Mouse (Mus musculus): ENCODE measurements around the gene Aipl1. TPM values are rescaled to one million over a fixed set of nuclear protein-coding genes. Genes with fewer than 3 reads are reported as not detected.

The Aipl1 gene
- polyA plus RNA-seq, 1 experiment from 2014 or later = 0.21 TPM

DNA sequence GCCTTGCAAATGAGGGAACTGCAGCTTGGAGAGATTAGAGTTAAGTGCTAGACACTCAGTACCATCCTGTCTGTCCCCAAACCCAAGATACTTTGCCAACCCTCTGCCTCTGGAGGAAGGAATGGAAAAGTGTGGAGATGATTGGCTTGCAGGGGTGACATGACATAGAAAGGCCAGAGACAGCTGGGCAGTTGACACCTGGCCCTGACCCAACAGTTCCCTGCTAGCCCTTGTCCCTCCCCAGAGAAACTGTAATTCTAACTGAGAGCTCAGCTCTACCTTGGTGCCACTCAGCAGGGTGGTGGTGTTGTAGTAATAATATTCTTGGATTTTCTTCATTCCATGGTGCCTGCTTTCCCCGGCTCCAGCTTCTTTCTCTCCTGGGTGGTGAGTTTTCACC, 25.4 kb downstream of the Aipl1 start:
- no peaks in the 10 kb centered on the region for H3K36me3 ChIP-seq
- WGBS (ENCODE audit: insufficient replicate concordance) = 57% methylated on average over 1 of the region's 1 CpGs

GRCm38 (mm10) chr11:72010940-72011722, 26.2 kb downstream of the Aipl1 start:
- H3K9me3 ChIP-seq (replicated peaks) = no peaks in the 10 kb centered on the region
- no peak overlapping the region for H3K4me3 ChIP-seq (replicated peaks)
- H3K27me3 ChIP-seq = no peaks in the 10 kb centered on the region
- no peaks in the 10 kb centered on the region for H3K36me3 ChIP-seq
- H3K4me2 ChIP-seq = no peak overlapping the region
- DNase-seq (no peak), ATAC-seq (ENCODE audit: low read depth) (no peak)
- 37% methylated on average over 9 of the region's 9 CpGs for WGBS (ENCODE audit: insufficient replicate concordance)
- peaks cover 4% of the 10 kb centered on the region for H3K4me1 ChIP-seq (replicated peaks)
- H3K27ac ChIP-seq = no peak overlapping the region
- no peak overlapping the region for H3K9ac ChIP-seq

More for the DNA sequence above, 25.4 kb downstream of the Aipl1 start:
- H3K4me2 ChIP-seq = no peak overlapping the region
- ATAC-seq (ENCODE audit: low read depth) (no peak), DNase-seq (no peak)
- no peak overlapping the region for H3K4me3 ChIP-seq (replicated peaks)
- peaks cover 4% of the 10 kb centered on the region for H3K4me1 ChIP-seq (replicated peaks)
- no peaks in the 10 kb centered on the region for H3K9me3 ChIP-seq (replicated peaks)
- no peak overlapping the region for H3K27ac ChIP-seq
- H3K9ac ChIP-seq = no peak overlapping the region
- H3K27me3 ChIP-seq = no peaks in the 10 kb centered on the region

DNA sequence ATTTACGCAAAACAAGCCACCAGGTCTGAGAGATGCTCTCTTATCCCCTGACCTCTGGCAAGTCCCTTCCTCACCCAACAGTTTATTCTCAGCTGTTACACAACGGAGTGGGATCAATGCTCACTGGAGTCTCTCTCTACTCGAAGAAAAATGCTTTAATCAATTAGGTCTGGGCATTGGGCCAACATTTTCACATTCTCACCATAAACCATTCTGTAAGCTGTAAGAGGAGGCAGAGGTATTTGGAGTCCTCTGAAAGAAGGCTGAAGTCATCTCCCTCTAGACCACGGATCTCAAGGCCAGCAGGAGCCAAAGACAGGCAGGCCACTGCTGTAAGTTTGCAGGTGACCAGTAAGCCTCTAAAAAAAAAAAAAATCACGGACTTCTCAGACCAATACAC, 26.9 kb downstream of the Aipl1 start:
- no peaks in the 10 kb centered on the region for H3K36me3 ChIP-seq
- no peak overlapping the region for H3K4me2 ChIP-seq
- no peak overlapping the region for H3K4me3 ChIP-seq (replicated peaks)
- 49% methylated on average over 5 of the region's 5 CpGs for WGBS (ENCODE audit: insufficient replicate concordance)
- H3K4me1 ChIP-seq (replicated peaks) = peaks cover 4% of the 10 kb centered on the region
- ATAC-seq (ENCODE audit: low read depth) (no peak), DNase-seq (no peak)
- H3K9ac ChIP-seq = no peak overlapping the region
- no peak overlapping the region for H3K27ac ChIP-seq
- no peaks in the 10 kb centered on the region for H3K9me3 ChIP-seq (replicated peaks)
- H3K27me3 ChIP-seq = no peaks in the 10 kb centered on the region

- DNase-seq = no peak
- Histone ChIP-seq H3K9ac (no peak overlapping the region), H3K9me3 (replicated peaks) (no peaks in the 10 kb centered on the region), H3K27me3 (no peaks in the 10 kb centered on the region), H3K36me3 (no peaks in the 10 kb centered on the region), H3K4me1 (replicated peaks) (no peaks in the 10 kb centered on the region; the same call in 1 of the 2 replicates), H3K4me3 (replicated peaks) (no peak overlapping the region), H3K4me2 (no peak overlapping the region), H3K27ac (no peak overlapping the region)
- ATAC-seq (ENCODE audit: low read depth) = no peak
- 63% methylated on average over 6 of the region's 6 CpGs for WGBS (ENCODE audit: insufficient replicate concordance)
Observed at GRCm38 (mm10) chr11:72005547-72005946, 31.8 kb downstream of the Aipl1 start.

GRCm38 (mm10) chr11:72003171-72003570, 34.1 kb downstream of the Aipl1 start:
- 65% methylated on average over 9 of the region's 9 CpGs for WGBS (ENCODE audit: insufficient replicate concordance)
- DNase-seq (no peak), ATAC-seq (ENCODE audit: low read depth) (no peak)
- H3K27me3 ChIP-seq = no peaks in the 10 kb centered on the region
- H3K4me1 ChIP-seq (replicated peaks) = no peaks in the 10 kb centered on the region
- H3K4me2 ChIP-seq = no peak overlapping the region
- no peak overlapping the region for H3K27ac ChIP-seq
- H3K4me3 ChIP-seq (replicated peaks) = no peak overlapping the region
- no peaks in the 10 kb centered on the region for H3K9me3 ChIP-seq (replicated peaks)
- H3K36me3 ChIP-seq = no peaks in the 10 kb centered on the region
- H3K9ac ChIP-seq = no peak overlapping the region

DNA sequence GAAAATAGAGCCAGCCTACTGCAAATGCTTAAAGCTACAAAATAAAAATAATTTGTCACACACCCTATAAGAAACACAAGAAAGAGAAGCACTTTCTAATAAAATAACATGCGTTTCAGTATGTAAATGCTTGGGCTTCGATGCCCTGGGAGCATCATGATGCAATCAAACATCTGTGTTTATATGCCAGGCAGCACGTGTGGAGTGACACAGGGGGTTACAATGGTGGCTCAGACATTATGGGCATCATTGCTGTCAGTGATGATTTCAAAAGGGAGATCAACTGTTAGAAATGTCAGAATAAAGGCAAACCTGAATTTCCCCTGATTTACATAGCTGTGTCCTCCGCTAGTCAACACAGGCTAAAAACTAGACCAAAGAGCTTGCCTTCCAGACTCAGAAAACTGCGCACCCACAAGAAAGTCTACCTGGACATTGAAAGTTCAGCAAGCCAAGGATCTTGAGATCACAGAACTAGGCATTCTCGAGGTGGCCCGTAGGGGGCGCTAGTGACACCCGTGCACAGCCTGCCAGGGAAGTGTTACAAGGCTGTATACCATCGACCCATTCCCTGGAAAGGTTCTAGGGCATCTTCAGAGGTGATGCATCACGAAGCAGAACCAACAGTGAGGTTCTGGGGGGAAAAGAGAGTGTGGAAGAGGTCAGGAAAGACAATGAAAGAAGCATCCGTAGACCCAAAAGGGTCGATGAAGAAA, 35.0 kb downstream of the Aipl1 start:
- Histone ChIP-seq H3K9ac (no peak overlapping the region), H3K9me3 (replicated peaks) (no peaks in the 10 kb centered on the region), H3K4me3 (replicated peaks) (no peak overlapping the region), H3K36me3 (no peaks in the 10 kb centered on the region), H3K27ac (no peak overlapping the region), H3K4me1 (replicated peaks) (no peaks in the 10 kb centered on the region), H3K27me3 (no peaks in the 10 kb centered on the region), H3K4me2 (no peak overlapping the region)
- ATAC-seq (ENCODE audit: low read depth) (no peak), DNase-seq (no peak)
- WGBS (ENCODE audit: insufficient replicate concordance) = 32% methylated on average over 13 of the region's 13 CpGs

DNA sequence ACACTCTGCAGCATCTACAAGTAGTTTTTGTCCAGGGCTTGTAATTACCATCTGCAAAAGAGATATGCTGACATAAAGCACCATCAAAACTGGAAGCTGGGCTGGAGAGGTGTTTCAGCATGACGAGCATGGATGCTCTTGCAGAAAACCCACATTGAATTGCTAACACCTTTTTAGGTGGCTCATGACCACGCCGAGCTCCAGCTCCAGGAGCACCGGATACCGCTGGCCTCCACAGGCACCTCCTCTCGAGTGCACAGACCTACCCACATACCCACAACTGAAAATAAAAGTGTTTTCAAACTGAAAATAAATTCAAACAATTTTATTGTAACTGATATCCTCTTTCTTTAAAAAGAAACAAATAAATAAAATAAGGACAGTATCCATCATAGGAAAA, 37.1 kb downstream of the Aipl1 start:
- Histone ChIP-seq H3K27ac (no peak overlapping the region), H3K4me2 (no peak overlapping the region), H3K27me3 (no peaks in the 10 kb centered on the region), H3K4me3 (replicated peaks) (no peak overlapping the region), H3K4me1 (replicated peaks) (no peaks in the 10 kb centered on the region), H3K36me3 (no peaks in the 10 kb centered on the region), H3K9ac (no peak overlapping the region), H3K9me3 (replicated peaks) (no peaks in the 10 kb centered on the region)
- whole genome bisulfite sequencing (ENCODE audit: insufficient replicate concordance) = 69% methylated on average over 6 of the region's 6 CpGs
- no peak for ATAC-seq (ENCODE audit: low read depth)
- no peak for DNase-seq

GRCm38 (mm10) chr11:71996805-71997204, 40.5 kb downstream of the Aipl1 start:
- H3K36me3 ChIP-seq = no peaks in the 10 kb centered on the region
- DNase-seq (no peak), ATAC-seq (ENCODE audit: low read depth) (no peak)
- H3K27me3 ChIP-seq = no peaks in the 10 kb centered on the region
- H3K4me3 ChIP-seq (replicated peaks) = no peak overlapping the region
- no peaks in the 10 kb centered on the region for H3K9me3 ChIP-seq (replicated peaks)
- H3K27ac ChIP-seq = no peak overlapping the region
- no peak overlapping the region for H3K9ac ChIP-seq
- no peaks in the 10 kb centered on the region for H3K4me1 ChIP-seq (replicated peaks)
- H3K4me2 ChIP-seq = no peak overlapping the region
- 24% methylated on average over 11 of the region's 11 CpGs for WGBS (ENCODE audit: insufficient replicate concordance)

- Histone ChIP-seq H3K4me2 (peak overlapping the region; percentile 17; the same call in 1 of the 2 replicates), H3K27me3 (no peaks in the 10 kb centered on the region), H3K4me1 (replicated peaks) (no peaks in the 10 kb centered on the region), H3K27ac (no peak overlapping the region), H3K9ac (no peak overlapping the region), H3K9me3 (replicated peaks) (no peaks in the 10 kb centered on the region), H3K36me3 (no peaks in the 10 kb centered on the region), H3K4me3 (replicated peaks) (no peak overlapping the region)
- 6% methylated on average over 9 of the region's 9 CpGs for WGBS (ENCODE audit: insufficient replicate concordance)
- ATAC-seq (ENCODE audit: low read depth) = peak; percentile 55
- no peak for DNase-seq
Observed at GRCm38 (mm10) chr11:71995968-71996511, 41.3 kb downstream of the Aipl1 start.

GRCm38 (mm10) chr11:71992438-71992837, 44.9 kb downstream of the Aipl1 start:
- H3K4me3 ChIP-seq (replicated peaks) = no peak overlapping the region
- no peaks in the 10 kb centered on the region for H3K4me1 ChIP-seq (replicated peaks)
- ATAC-seq (ENCODE audit: low read depth) = no peak
- H3K36me3 ChIP-seq = no peaks in the 10 kb centered on the region
- H3K27me3 ChIP-seq = no peaks in the 10 kb centered on the region
- H3K9me3 ChIP-seq (replicated peaks) = no peaks in the 10 kb centered on the region
- H3K9ac ChIP-seq = no peak overlapping the region
- no peak for DNase-seq
- H3K4me2 ChIP-seq = no peak overlapping the region
- WGBS (ENCODE audit: insufficient replicate concordance) = 69% methylated on average over 12 of the region's 12 CpGs
- no peak overlapping the region for H3K27ac ChIP-seq

GRCm38 (mm10) chr11:71991541-71991940, 45.8 kb downstream of the Aipl1 start:
- Histone ChIP-seq H3K27me3 (no peaks in the 10 kb centered on the region), H3K4me1 (replicated peaks) (no peaks in the 10 kb centered on the region), H3K9ac (no peak overlapping the region), H3K4me2 (no peak overlapping the region), H3K27ac (no peak overlapping the region), H3K9me3 (replicated peaks) (no peaks in the 10 kb centered on the region), H3K4me3 (replicated peaks) (no peak overlapping the region), H3K36me3 (no peaks in the 10 kb centered on the region)
- WGBS (ENCODE audit: insufficient replicate concordance) = 19% methylated on average over 5 of the region's 5 CpGs
- peak; percentile 3 for DNase-seq
- no peak for ATAC-seq (ENCODE audit: low read depth)
